Mouse (Mus musculus) gastrocnemius, adult 8-10 months (tissue): ENCODE measurements around the gene Mrln. TPM values are rescaled to one million over a fixed set of nuclear protein-coding genes. Genes with fewer than 3 reads are reported as not detected.

Source experiments
- DNase-seq, 2 experiments: peaks; one replicate each; pipeline ENCODE4 v3.0.0; 2022; ENCODE audit warnings: low spot score in 2 of 2
- total RNA-seq, 4 experiments: library from RNA; stranded (reverse); gene quantifications; 2 replicates each; pipeline ENCODE4 v1.2.4; 2022

Gene Mrln
- 100 to 1,000 TPM; 225 to 294 (median 248) TPM for total RNA-seq

- DNase-seq = peak; percentile 36 to 49
Measured at GRCm38 (mm10) chr10:70204505-70205399, at the start of gene Mrln. TSS of gene Mrln (plus strand) at chr10:70204664.

DNA sequence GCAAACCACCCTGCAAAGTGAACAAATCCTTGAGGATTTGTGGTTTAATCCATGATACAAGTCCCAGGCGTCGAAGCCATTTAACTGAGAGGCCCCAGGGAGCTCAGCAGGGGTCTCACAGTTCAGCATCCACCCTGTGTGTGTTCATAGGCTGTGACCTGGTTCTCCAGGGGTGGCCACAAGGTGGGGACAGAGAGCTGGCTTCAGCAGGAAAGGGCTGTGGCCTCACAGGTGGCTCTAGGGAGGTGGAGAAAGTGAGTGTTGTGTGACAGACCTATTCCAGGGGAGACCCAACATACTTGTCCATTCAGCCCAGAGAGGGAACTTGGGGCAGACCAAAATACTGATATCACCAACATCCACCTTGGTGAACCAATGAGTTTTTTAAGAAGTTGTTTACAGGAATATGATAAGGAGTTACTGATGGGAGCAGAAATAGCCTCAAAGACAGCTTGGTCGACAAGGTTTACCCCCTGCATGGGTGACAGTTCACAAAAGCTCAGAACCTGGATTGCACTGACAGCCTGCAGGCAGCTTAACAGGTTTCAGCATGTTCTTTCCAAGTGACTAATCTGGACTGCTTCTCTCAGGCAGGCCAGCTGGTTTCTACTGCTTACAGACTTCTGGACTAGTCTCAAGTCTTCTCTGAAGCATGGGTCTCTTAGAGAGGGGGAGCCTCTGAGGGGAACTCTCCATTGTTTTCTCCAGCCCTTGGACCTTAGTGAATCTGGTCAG is 47.9 kb upstream of the Mrln start:
- peak in 1 of 2 experiments; percentile 32 for DNase-seq

GRCm38 (mm10) chr10:70159651-70160320 is 44.7 kb upstream of the Mrln start:
- DNase-seq = peak; percentile 22 to 68

- no peak for DNase-seq
Measured at GRCm38 (mm10) chr10:70160811-70161210, 43.7 kb upstream of the Mrln start.

DNA sequence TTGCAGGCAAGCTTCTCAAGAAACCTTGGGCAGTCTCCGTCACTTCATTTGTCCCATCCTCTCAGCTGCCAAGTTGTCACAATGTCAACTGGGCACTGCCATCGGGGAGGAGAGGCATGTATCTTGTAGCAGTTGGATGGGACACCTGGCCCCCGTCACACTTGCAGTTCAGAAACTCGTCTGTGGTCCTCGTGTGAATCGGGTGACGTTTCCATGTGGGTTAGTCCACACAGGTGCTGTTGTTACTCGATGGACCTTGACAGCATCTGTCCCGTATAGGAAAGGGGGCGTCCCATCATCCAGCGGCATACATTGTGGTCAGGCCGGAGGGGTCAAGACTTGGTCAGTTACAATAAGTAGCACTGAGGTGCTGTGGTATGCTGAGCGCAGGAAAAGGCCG is 43.0 kb upstream of the Mrln start:
- DNase-seq = peak in 1 of 2 experiments; percentile 25

- no peak for DNase-seq
Measured at GRCm38 (mm10) chr10:70163681-70164080, 40.8 kb upstream of the Mrln start.

GRCm38 (mm10) chr10:70165877-70166276 is 38.6 kb upstream of the Mrln start:
- DNase-seq = peak; percentile 50 to 55

DNA sequence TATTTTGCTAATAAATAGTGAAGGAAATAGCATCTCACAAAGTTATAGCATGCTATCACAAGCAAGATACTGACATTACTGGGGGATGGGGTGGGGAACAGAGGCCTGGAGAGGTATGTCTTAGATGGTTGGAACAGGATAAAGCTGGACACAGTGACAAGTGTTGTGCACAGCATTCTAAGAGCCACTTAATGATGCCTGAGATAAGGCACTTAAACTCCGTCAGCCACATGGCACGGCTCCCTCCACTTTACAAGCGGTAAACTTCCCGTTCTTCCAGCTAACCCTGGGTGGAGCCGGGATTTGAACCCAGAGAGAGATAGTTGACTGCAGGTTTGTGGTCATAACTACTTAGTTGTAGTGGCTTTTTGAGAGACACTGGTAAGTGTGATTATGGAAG is 38.0 kb upstream of the Mrln start:
- no peak for DNase-seq

- no peak for DNase-seq
Measured at GRCm38 (mm10) chr10:70167625-70168024, 36.8 kb upstream of the Mrln start.

DNA sequence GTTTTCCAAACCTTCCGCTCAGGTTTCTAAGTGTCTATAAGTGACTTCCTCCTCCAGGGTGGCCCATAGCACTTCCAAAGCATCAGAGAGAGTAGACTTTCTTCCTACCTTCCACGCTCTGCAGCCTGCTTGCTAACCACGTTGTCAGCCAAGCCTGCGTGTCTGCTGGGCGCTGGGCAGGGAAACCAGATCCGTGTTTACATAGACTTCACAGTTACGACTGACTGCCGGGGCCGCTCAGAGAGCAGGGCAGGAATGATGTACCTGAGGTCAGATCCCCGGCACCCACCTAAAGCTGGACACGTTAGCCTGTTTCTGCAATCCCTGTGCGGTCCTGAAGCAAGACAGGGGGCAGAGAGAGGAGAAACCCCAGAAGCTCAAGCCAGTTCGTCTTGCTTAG is 36.1 kb upstream of the Mrln start:
- DNase-seq = peak in 1 of 2 experiments; percentile 50

DNA sequence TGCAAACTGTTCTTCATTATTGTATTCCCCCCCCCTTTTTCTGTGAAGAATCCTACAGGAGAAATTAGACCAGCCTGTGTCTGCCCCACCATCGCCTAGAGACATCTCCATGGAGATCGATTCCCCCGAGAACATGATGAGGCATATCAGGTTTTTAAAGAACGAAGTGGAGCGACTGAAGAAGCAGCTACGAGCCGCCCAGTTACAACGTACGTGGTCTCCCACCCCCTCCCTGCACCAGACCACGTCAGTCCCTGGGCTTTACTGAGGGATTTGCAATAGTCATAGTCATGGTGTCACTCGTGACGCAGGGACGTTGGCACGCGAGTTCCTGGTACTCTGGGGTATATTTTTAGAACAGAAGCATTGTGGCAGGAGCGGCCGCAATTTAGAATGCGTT is 35.4 kb upstream of the Mrln start:
- peak in 1 of 2 experiments; percentile 35 for DNase-seq

DNA sequence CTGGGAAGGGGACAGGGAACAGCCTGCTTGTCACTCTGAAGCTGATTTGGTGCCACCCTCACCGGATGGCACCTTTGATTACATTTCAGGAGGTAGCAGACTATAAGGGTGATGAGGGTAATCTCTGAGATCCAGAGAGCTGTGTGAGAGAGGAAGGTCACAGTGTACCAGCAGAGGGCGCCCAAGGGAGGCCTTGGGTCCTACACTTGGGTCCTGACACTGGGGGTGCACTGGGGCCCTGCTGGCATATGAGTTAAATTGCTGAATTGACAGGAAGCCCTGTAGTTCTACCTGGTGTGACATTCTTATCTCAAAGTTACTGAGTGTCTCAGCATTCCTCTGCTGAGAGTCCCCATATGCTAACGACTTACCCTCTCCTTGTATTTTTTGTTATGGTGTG is 31.1 kb upstream of the Mrln start:
- peak in 1 of 2 experiments; percentile 54 for DNase-seq

- DNase-seq = no peak
Measured at GRCm38 (mm10) chr10:70174494-70175190, 29.8 kb upstream of the Mrln start.

- no peak for DNase-seq
Measured at GRCm38 (mm10) chr10:70180727-70181126, 23.7 kb upstream of the Mrln start.

GRCm38 (mm10) chr10:70181279-70181972 is 23.0 kb upstream of the Mrln start:
- no peak for DNase-seq

GRCm38 (mm10) chr10:70183210-70184080 is 21.0 kb upstream of the Mrln start:
- peak in 1 of 2 experiments; percentile 30 for DNase-seq

- no peak for DNase-seq
Measured at GRCm38 (mm10) chr10:70186136-70186535, 18.3 kb upstream of the Mrln start.

GRCm38 (mm10) chr10:70186586-70186985 is 17.9 kb upstream of the Mrln start:
- DNase-seq = no peak

DNA sequence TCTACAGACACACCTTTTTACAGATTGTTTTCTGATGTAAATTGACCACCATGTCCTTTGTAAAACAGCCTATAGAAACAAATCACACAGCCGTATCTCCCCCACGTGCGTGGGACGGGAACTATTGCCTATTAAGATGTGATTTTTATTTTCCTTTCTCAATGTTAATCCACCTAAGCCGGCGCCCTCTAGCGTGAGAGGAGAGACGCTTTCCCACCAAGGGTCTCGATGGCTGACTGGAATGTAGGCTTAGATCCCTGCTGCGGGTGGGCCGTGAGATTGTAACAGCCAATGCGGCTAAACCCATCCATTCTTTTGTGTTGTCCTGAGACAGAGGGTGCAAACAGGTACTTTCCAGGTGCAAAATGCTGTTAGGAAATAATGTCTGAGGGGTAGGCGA is 14.6 kb upstream of the Mrln start:
- no peak for DNase-seq

- DNase-seq = no peak
Measured at GRCm38 (mm10) chr10:70194283-70194682, 10.2 kb upstream of the Mrln start.
